Mouse (Mus musculus): ENCODE measurements at regions not wholly inside any gene's neighbourhood (a gene's known extent, or its start where the extent isn't known, plus 50 kb on each side); places are given as distances from the start of the nearest gene placed in this dataset.

GRCm38 (mm10) chr1:137203512-137203911, 243.3 kb upstream of the Nr5a2 start:
- TF ChIP-seq POLR2A (IDR thresholded peaks at IDR 0.05; ENCODE audit: extremely low read depth, insufficient read depth, low read length), result no peak
- TF ChIP-seq CTCF (IDR thresholded peaks at IDR 0.05; ENCODE audit: extremely low read depth, insufficient read depth, low read length), result no peak
- no peak overlapping the region for H3K4me3 ChIP-seq (ENCODE audit: insufficient read depth, low read length)
- H3K27ac ChIP-seq (ENCODE audit: insufficient read depth, low read length), result no peak overlapping the region
- no peaks in the 10 kb centered on the region for H3K4me1 ChIP-seq (ENCODE audit: control insufficient read depth, insufficient read depth, low read length)

DNA sequence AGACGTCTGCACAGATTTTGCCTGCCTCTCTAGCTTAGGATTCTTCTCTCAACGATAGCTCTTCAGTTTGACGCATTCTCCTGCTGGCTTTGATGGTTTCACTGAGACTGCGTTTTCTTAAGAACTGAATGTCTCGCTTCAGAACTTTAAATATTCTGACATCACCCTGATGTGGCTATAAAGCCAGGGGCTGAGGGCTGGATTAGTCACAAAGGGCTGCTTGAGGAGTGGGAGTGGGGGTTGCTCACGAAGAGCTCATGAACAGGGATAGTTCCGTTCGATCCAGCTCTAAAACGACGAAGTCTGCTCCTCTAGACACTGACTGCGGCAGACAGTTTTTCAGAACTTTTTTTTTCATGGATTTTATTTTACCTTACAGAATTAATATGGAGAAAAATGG, 240.7 kb upstream of the Nr5a2 start:
- TF ChIP-seq CTCF (IDR thresholded peaks at IDR 0.05; ENCODE audit: extremely low read depth, insufficient read depth, low read length) (no peak), POLR2A (IDR thresholded peaks at IDR 0.05; ENCODE audit: extremely low read depth, insufficient read depth, low read length) (no peak)

DNA sequence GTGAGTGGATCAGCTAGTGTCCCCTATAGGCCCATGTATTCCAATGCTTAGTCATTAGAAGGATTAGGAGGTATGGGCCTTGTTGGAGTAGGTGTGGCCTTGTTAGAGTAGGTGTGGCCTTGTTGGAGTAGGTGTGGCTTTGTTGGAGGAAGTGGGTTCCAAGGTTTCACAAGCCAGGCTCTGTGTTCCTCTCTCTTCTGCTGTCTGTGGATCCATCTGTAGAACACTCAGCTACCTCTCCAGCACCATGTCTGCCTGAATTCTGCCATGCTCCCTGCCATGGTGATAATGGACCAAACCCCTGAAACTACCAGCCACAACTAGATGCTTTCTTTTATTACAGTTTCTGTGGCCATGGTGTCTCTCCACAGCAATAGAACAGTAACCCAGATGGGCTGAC, 235.7 kb upstream of the Nr5a2 start:
- Histone ChIP-seq H3K4me1 (ENCODE audit: control insufficient read depth, insufficient read depth, low read length) (no peaks in the 10 kb centered on the region), H3K4me3 (ENCODE audit: insufficient read depth, low read length) (no peak overlapping the region), H3K27ac (ENCODE audit: insufficient read depth, low read length) (no peak overlapping the region)
- TF ChIP-seq CTCF (IDR thresholded peaks at IDR 0.05; ENCODE audit: extremely low read depth, insufficient read depth, low read length) (no peak), POLR2A (IDR thresholded peaks at IDR 0.05; ENCODE audit: extremely low read depth, insufficient read depth, low read length) (no peak)

More for the DNA sequence above, 240.7 kb upstream of the Nr5a2 start:
- H3K27ac ChIP-seq (ENCODE audit: insufficient read depth, low read length), result no peak overlapping the region
- H3K4me3 ChIP-seq (ENCODE audit: insufficient read depth, low read length), result no peak overlapping the region
- H3K4me1 ChIP-seq (ENCODE audit: control insufficient read depth, insufficient read depth, low read length), result no peaks in the 10 kb centered on the region

GRCm38 (mm10) chr1:137195065-137195620, 234.9 kb upstream of the Nr5a2 start:
- Histone ChIP-seq H3K4me1 (ENCODE audit: control insufficient read depth, insufficient read depth, low read length) (no peaks in the 10 kb centered on the region), H3K27ac (ENCODE audit: insufficient read depth, low read length) (no peak overlapping the region), H3K4me3 (ENCODE audit: insufficient read depth, low read length) (no peak overlapping the region)
- TF ChIP-seq CTCF (IDR thresholded peaks at IDR 0.05; ENCODE audit: extremely low read depth, insufficient read depth, low read length) (no peak), POLR2A (IDR thresholded peaks at IDR 0.05; ENCODE audit: extremely low read depth, insufficient read depth, low read length) (no peak)

DNA sequence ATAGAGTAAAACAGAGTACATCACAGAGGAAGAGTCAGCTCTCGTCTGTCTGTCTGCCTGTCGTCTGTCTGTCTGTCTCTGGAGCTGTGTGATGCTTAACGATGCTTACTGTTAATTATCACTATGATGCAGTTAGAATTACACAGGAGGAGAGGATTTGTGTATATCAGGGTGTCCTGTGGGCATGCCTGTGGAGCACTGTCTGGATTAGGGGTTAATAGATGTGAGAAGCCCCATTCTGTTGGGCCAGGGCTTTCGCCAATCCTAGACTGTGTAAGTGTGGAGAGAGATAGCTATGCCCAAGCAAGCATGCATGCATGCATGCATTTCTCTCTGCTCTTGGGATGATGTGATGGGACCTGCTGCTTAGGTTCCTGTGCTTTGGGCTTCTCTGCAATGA, 218.0 kb upstream of the Nr5a2 start:
- no peaks in the 10 kb centered on the region for H3K4me1 ChIP-seq (ENCODE audit: control insufficient read depth, insufficient read depth, low read length)

DNA sequence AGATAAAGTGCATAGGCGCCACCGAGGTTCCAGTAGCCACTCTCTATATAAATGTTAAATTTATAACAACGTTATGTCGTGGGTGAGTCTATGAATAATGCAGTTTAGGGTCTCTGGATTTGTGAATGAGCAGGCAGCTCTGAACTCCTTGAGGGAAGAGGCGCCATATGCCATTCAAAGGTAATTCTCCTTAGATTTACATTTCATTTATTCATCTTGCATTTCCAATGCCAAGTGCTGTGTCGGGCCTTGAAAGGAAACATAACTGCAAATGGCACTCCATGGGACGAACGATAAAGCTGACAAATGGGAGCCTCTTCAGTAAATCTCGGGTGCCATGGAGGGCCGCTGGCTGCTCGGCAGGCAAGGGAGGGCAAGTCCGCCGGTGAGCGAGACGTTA, 216.4 kb upstream of the Nr5a2 start:
- no peak for TF ChIP-seq POLR2A (IDR thresholded peaks at IDR 0.05; ENCODE audit: extremely low read depth, insufficient read depth, low read length)
- TF ChIP-seq CTCF (IDR thresholded peaks at IDR 0.05; ENCODE audit: extremely low read depth, insufficient read depth, low read length), result no peak
- Histone ChIP-seq H3K4me3 (ENCODE audit: insufficient read depth, low read length) (no peak overlapping the region), H3K4me1 (ENCODE audit: control insufficient read depth, insufficient read depth, low read length) (no peaks in the 10 kb centered on the region), H3K27ac (ENCODE audit: insufficient read depth, low read length) (no peak overlapping the region)

More for the DNA sequence above, 218.0 kb upstream of the Nr5a2 start:
- TF ChIP-seq CTCF (IDR thresholded peaks at IDR 0.05; ENCODE audit: extremely low read depth, insufficient read depth, low read length), result no peak
- Histone ChIP-seq H3K4me3 (ENCODE audit: insufficient read depth, low read length) (no peak overlapping the region), H3K27ac (ENCODE audit: insufficient read depth, low read length) (no peak overlapping the region)

- TF ChIP-seq POLR2A (IDR thresholded peaks at IDR 0.05; ENCODE audit: extremely low read depth, insufficient read depth, low read length), result no peak
- TF ChIP-seq CTCF (IDR thresholded peaks at IDR 0.05; ENCODE audit: extremely low read depth, insufficient read depth, low read length), result no peak
- H3K4me3 ChIP-seq (ENCODE audit: insufficient read depth, low read length), result no peak overlapping the region
- H3K4me1 ChIP-seq (ENCODE audit: control insufficient read depth, insufficient read depth, low read length), result no peaks in the 10 kb centered on the region
- no peak overlapping the region for H3K27ac ChIP-seq (ENCODE audit: insufficient read depth, low read length)
Observed at GRCm38 (mm10) chr1:137174081-137174480, 213.8 kb upstream of the Nr5a2 start.

DNA sequence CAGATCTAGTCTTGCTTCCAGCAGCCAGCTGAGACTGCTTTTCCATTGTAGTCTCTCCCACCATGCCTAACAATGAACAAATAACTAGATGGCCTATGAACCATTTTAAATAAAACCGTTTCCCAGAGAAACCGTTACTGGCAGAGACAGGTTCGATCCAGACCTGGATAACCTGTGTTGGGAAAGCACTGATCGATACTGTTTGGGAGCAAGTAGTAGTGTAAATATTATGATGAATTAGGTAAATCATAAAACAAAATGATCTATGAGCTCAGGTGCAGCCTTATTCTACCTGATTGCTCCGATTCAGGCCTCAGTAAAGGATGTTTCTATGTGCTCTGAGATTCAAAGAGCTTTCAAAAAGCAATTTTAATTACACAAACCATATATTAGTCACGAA, 211.9 kb upstream of the Nr5a2 start:
- Histone ChIP-seq H3K27ac (ENCODE audit: insufficient read depth, low read length) (no peak overlapping the region), H3K4me3 (ENCODE audit: insufficient read depth, low read length) (no peak overlapping the region), H3K4me1 (ENCODE audit: control insufficient read depth, insufficient read depth, low read length) (no peaks in the 10 kb centered on the region)
- TF ChIP-seq POLR2A (IDR thresholded peaks at IDR 0.05; ENCODE audit: extremely low read depth, insufficient read depth, low read length) (no peak), CTCF (IDR thresholded peaks at IDR 0.05; ENCODE audit: extremely low read depth, insufficient read depth, low read length) (no peak)

DNA sequence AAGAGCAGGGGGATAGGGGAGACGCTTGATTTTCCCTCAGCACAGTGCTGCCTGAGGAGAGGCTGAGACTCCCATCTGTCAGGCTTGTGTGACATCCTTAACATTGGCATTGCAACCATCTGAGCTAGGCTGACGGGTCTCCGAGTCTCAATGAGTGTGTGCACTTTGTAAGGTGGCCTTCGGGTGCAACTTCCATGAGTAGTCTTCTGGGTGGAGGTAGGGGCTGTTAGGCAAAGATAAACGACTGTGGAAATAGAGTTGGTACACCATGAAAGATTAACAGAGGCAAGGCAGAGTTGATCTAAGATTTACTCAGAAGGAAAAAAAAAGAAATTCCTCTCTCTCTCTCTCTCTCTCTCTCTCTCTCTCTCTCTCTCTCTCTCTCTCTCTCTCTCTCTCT, 211.2 kb upstream of the Nr5a2 start:
- Histone ChIP-seq H3K27ac (ENCODE audit: insufficient read depth, low read length) (no peak overlapping the region), H3K4me1 (ENCODE audit: control insufficient read depth, insufficient read depth, low read length) (no peaks in the 10 kb centered on the region), H3K4me3 (ENCODE audit: insufficient read depth, low read length) (no peak overlapping the region)
- TF ChIP-seq CTCF (IDR thresholded peaks at IDR 0.05; ENCODE audit: extremely low read depth, insufficient read depth, low read length), result no peak
- TF ChIP-seq POLR2A (IDR thresholded peaks at IDR 0.05; ENCODE audit: extremely low read depth, insufficient read depth, low read length), result no peak

DNA sequence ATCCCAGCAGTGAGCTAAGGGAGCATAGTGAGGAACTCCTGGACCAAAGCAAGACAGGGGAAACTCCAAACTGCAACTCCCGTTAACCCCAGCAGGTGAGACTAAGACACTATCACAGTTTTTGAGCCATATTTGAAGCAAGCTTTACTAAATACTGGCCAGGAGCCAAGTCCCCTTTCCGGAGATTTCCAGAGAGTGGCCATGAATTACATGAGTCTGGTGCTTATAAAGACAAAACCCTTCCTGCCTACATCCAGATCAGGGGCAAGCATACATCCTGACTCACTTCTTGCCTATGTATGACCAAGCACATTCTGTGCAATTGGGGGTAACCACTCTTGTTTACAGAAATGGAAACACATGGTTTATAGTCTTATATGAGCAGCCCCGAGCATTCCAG, 187.6 kb upstream of the Nr5a2 start:
- Histone ChIP-seq H3K4me3 (ENCODE audit: insufficient read depth, low read length) (no peak overlapping the region), H3K27ac (ENCODE audit: insufficient read depth, low read length) (no peak overlapping the region), H3K4me1 (ENCODE audit: control insufficient read depth, insufficient read depth, low read length) (no peaks in the 10 kb centered on the region)
- no peak for TF ChIP-seq POLR2A (IDR thresholded peaks at IDR 0.05; ENCODE audit: extremely low read depth, insufficient read depth, low read length)
- TF ChIP-seq CTCF (IDR thresholded peaks at IDR 0.05; ENCODE audit: extremely low read depth, insufficient read depth, low read length), result no peak

All from cortical plate, adult 2 months (tissue).